Mouse (Mus musculus) cortical plate, adult 2 months (tissue): ENCODE measurements around the gene Rnf181. TPM values are rescaled to one million over a fixed set of nuclear protein-coding genes. Genes with fewer than 3 reads are reported as not detected.
A peak's percentile ranks its signal among the peaks of the same experiment; 100 is the strongest.

Experiments used
- H3K27ac ChIP-seq: fragments of 200-500 bp; 2 replicates; pipeline ENCODE4 v1.5.1; 2012; ENCODE audit warnings: low read length, control low read depth, inconsistent platforms; ENCODE audit not compliant: insufficient read depth
- H3K4me1 ChIP-seq: fragments of 200-500 bp; 2 replicates; pipeline ENCODE4 v1.6.1; 2011; ENCODE audit warnings: low read length; ENCODE audit not compliant: control insufficient read depth, insufficient read depth
- H3K4me3 ChIP-seq: fragments of 200-500 bp; 2 replicates; pipeline ENCODE4 v1.5.1; 2011; ENCODE audit warnings: mild to moderate bottlenecking, low read length, control low read depth; ENCODE audit not compliant: insufficient read depth
- CTCF ChIP-seq: fragments of 200-500 bp; IDR thresholded peaks from 2 replicates; pipeline ENCODE4 v1.5.1; 2011; ENCODE audit warnings: mild to moderate bottlenecking, control low read depth, low read length; ENCODE audit not compliant: insufficient read depth; ENCODE audit errors: extremely low read depth
- POLR2A ChIP-seq: fragments of 200-500 bp; IDR thresholded peaks from 2 replicates; pipeline ENCODE4 v1.6.1; 2011; ENCODE audit warnings: mild to moderate bottlenecking, low read length, control low read depth; ENCODE audit not compliant: insufficient read depth; ENCODE audit errors: extremely low read depth
- polyA plus RNA-seq: library from polyadenylated mRNA; depleted of rRNA; stranded (reverse); fragments of >200 nt; gene quantifications from 2 replicates; pipeline ENCODE4 v1.2.3, GENCODE M21; 2012

The Rnf181 gene
- polyA plus RNA-seq, 1 experiment, result 83.5 TPM

DNA sequence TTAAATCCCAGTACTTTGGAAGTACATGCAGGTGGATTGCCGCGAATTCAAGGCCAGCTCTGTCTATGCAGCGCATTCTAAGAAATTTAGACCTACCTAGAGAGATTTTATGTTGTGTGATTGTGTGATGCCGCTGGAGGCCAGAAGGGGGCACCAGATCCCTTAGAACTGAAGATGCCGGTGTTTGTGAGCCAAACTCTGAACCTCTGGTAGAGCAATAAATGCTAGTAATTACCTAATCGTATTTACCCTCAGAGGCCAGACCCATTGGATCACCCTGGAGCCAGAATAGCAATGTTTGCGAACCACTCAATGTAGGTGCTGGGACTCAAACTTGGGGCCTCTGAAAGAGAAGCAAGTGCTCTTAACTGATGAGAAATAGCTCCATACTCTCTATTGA lies 35.1 kb upstream of the Rnf181 start:
- H3K27ac ChIP-seq, result no peak overlapping the region
- no peak overlapping the region for H3K4me3 ChIP-seq
- H3K4me1 ChIP-seq, result no peaks in the 10 kb centered on the region
- TF ChIP-seq CTCF (peak; percentile 74), POLR2A (no peak)

DNA sequence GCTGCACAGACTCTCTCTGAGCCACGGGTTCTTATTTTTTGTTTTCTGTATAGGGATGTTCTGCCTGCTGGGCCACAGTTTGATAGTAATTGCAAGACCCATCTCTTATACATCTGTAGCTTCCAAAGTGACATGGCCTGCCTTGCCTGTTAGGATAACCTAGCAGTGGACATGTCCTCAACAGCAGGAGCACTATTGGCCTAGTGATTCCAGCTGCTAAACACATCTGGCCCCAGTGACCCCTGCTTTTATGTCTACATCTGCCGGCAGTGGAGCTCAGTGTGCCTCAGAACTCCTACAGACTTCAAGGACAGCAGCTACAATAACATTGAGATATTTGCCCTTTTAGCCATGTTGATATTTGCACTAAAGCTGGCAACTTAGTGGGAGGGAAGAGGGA lies 33.2 kb upstream of the Rnf181 start:
- Histone ChIP-seq H3K4me3 (no peak overlapping the region), H3K4me1 (no peaks in the 10 kb centered on the region), H3K27ac (no peak overlapping the region)
- TF ChIP-seq CTCF, result no peak
- no peak for TF ChIP-seq POLR2A

DNA sequence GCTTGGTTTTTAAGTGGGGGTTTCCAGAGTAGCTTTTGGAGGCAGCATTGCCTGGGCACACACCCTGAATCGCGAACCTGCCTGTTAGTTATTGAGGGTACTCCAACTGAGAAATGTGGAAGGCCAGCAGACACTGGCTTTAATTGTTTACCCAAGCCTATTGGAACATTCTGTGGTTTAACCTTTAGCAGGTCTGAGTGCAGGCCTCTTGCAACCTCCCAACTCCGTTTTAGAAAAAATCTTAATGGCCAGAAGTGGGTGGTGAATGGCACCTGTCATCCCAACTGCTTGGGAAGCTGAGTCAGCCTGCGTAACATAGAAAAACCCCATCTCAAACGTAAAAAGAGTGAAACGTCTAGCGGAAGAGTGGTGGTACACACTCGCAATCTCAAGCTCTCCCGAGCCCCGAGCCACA lies 30.1 kb upstream of the Rnf181 start:
- TF ChIP-seq POLR2A (no peak), CTCF (no peak)
- H3K4me1 ChIP-seq, result no peaks in the 10 kb centered on the region
- H3K4me3 ChIP-seq, result no peak overlapping the region
- H3K27ac ChIP-seq, result no peak overlapping the region

- no peaks in the 10 kb centered on the region for H3K4me1 ChIP-seq
- no peak overlapping the region for H3K27ac ChIP-seq
- H3K4me3 ChIP-seq, result no peak overlapping the region
- TF ChIP-seq POLR2A (no peak), CTCF (no peak)
Observed at GRCm38 (mm10) chr6:72392341-72392740, 25.6 kb upstream of the Rnf181 start.

- Histone ChIP-seq H3K27ac (0 out of 2 replicates have a peak overlapping the region, but pooled peaks have one; percentile 57), H3K4me1 (no peaks in the 10 kb centered on the region), H3K4me3 (peak overlapping the region; percentile 36; the same call in 1 of the 2 replicates)
- TF ChIP-seq POLR2A, result no peak
- TF ChIP-seq CTCF, result no peak
Observed at GRCm38 (mm10) chr6:72390795-72391521, 24.2 kb upstream of the Rnf181 start.

DNA sequence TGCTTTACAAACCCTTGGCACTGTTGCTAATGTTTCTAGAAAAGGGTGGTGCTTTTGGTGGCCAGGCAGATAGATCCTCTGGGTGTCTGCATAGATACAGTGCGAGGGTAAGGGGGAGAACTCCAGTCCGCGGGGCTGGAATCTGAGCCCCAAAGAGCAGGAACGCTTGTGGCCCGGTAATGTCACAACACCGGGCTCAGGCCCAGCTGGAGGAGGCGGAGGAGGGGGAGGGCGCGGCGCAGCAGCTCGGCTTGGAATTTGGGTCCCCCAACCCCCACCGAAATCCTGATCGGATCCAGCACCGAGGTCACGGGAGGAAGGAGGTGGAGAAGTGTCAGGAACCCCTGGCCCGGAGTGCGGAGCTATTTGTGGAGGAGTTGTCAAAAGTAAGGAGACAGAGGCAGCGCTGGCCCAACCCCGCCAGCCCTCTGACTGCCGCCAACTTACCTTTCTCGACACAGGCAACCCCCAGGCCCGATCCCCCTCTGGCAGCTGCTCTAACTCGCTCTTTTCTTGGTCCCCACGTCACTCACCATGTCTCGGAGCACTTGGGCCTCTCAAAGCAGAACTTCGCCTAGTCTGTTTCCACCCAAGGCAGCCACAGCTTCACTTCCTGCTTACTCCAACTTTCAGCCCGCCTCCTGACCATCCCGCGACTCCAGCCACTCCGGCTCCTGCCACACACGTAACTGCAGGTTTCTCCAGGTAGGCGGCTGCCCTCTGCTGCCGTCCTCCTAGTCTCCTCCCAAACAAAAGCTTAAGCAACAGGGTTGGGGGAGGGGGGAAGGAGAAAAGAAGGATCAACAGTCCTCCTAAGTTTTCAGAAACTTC lies 23.4 kb upstream of the Rnf181 start, which contains the start of gene Vamp8:
TSS of gene Vamp8 (minus strand) at position 763 of the 831 bp plus-strand sequence.
- H3K4me1 ChIP-seq, result no peaks in the 10 kb centered on the region
- H3K4me3 ChIP-seq, result peak within 1 kb of the TSS; percentile 36
- H3K27ac ChIP-seq, result peak within 1 kb of the TSS; percentile 57
- TF ChIP-seq CTCF (no peak), POLR2A (no peak)

DNA sequence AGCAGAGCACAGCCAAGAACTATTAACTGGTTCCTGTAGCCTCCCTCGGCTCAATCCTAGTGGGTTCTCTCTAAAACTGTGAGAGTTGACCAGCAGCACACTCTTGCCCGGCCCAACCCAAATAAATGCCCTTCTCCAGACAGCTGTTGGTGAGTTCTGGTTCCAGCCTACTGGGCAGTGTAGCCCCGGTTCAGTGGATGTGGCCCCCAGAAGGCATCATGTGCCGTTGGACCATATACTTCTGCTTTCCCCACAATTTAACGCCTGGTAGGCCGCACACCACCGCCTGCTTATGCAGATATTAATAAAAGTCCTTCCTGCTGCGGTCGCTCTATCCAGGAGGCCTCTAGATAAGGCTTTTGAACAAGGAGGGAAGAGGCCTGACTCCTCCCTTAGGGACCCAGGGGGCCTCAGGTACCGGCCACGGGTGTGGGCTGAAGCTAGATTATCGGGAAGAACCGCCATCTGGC lies 22.8 kb upstream of the Rnf181 start:
- peak overlapping the region; percentile 57; the same call in 1 of the 2 replicates for H3K27ac ChIP-seq
- H3K4me3 ChIP-seq, result peak overlapping the region; percentile 36
- no peaks in the 10 kb centered on the region for H3K4me1 ChIP-seq
- TF ChIP-seq POLR2A, result no peak
- no peak for TF ChIP-seq CTCF

- H3K4me3 ChIP-seq, result no peak overlapping the region
- H3K4me1 ChIP-seq, result no peaks in the 10 kb centered on the region
- TF ChIP-seq CTCF (no peak), POLR2A (no peak)
- no peak overlapping the region for H3K27ac ChIP-seq
Observed at GRCm38 (mm10) chr6:72388791-72389329, 22.1 kb upstream of the Rnf181 start.

GRCm38 (mm10) chr6:72388266-72388665 lies 21.5 kb upstream of the Rnf181 start:
- TF ChIP-seq CTCF (no peak), POLR2A (no peak)
- Histone ChIP-seq H3K4me3 (no peak overlapping the region), H3K4me1 (no peaks in the 10 kb centered on the region), H3K27ac (no peak overlapping the region)
